Mouse (Mus musculus) G1E (cell line): Measurements from ENCODE around the gene Gm5129. TPM values are rescaled to one million over a fixed set of nuclear protein-coding genes. Genes with fewer than 3 reads are reported as not detected.
A peak's percentile ranks its signal among the peaks of the same experiment; 100 is the strongest.

Experiments
- ATAC-seq: 2 replicates; pipeline ENCODE4 v1.8.0; 2016; ENCODE audit warnings: mild to moderate bottlenecking; ENCODE audit not compliant: insufficient number of reproducible peaks, poor library complexity, low FRiP score, severe bottlenecking; ENCODE audit errors: extremely low read depth
- DNase-seq: peaks from one replicate; pipeline ENCODE4 v3.0.0; 2012; ENCODE audit warnings: low spot score
- H3K27me3 ChIP-seq: 2 replicates; pipeline ENCODE4 v1.6.1; 2012; ENCODE audit warnings: mild to moderate bottlenecking, low read length, inconsistent platforms; ENCODE audit not compliant: insufficient read depth
- H3K36me3 ChIP-seq: replicated peaks from 2 replicates; pipeline ENCODE3; 2012; ENCODE audit warnings: mild to moderate bottlenecking, inconsistent platforms
- H3K4me1 ChIP-seq: 2 replicates; pipeline ENCODE4 v1.6.1; 2012; ENCODE audit warnings: low read depth, low read length, inconsistent platforms, mixed read lengths; ENCODE audit not compliant: insufficient read depth
- H3K4me3 ChIP-seq: 2 replicates; pipeline ENCODE4 v1.5.1; 2012; ENCODE audit warnings: low read depth, mild to moderate bottlenecking, inconsistent platforms, low read length, moderate library complexity, mixed read lengths
- H3K9me3 ChIP-seq: replicated peaks from 2 replicates; pipeline ENCODE4 v1.6.1; 2012; ENCODE audit warnings: inconsistent platforms
- CTCF ChIP-seq: IDR thresholded peaks from 2 replicates; pipeline ENCODE4 v1.5.1; 2012; ENCODE audit warnings: low read depth, low read length, inconsistent platforms, mixed read lengths
- GATA1 ChIP-seq: IDR thresholded peaks from 2 replicates; pipeline ENCODE4 v1.6.1; 2012; ENCODE audit warnings: borderline replicate concordance, low read length, inconsistent platforms, mixed read lengths
- GATA2 ChIP-seq: IDR thresholded peaks from 2 replicates; pipeline ENCODE4 v1.6.1; 2012; ENCODE audit warnings: low read depth, low read length, inconsistent platforms, borderline replicate concordance
- POLR2AphosphoS5 ChIP-seq: IDR thresholded peaks from 2 replicates; pipeline ENCODE4 v1.6.1; 2012; ENCODE audit warnings: low read depth, low read length, inconsistent platforms; ENCODE audit not compliant: insufficient replicate concordance
- TAL1 ChIP-seq: conservative IDR thresholded peaks from 2 replicates; pipeline ENCODE4 v1.6.1; 2012; ENCODE audit warnings: low read depth, low read length, inconsistent platforms, mixed read lengths
- polyA plus RNA-seq: library from polyadenylated mRNA; stranded (reverse); fragments of >175 nt; gene quantifications from 2 replicates; pipeline ENCODE4 v1.2.3, GENCODE M21; 2012
- total RNA-seq, 2 experiments: library from RNA; stranded (forward) in 1 of 2; stranded (reverse) in 1 of 2; fragments of 200-1000 nt in 1 of 2; fragments of >200 nt in 1 of 2; fragmentation: Nextera tagmentation in 1 of 2; gene quantifications; 2 replicates each; pipeline ENCODE4 v1.2.3; 2014 to 2017

Gene Gm5129
- total and polyA plus RNA-seq, 3 experiments: 1.1 to 1.6 TPM; not detected in 1

- Histone ChIP-seq H3K4me3 (no peak overlapping the region), H3K9me3 (no peaks in the 10 kb centered on the region), H3K27me3 (no peaks in the 10 kb centered on the region), H3K36me3 (peaks cover 74% of the 10 kb centered on the region), H3K4me1 (peaks cover 19% of the 10 kb centered on the region)
- TF ChIP-seq POLR2AphosphoS5 (no peak), TAL1 (no peak), CTCF (no peak), GATA2 (no peak), GATA1 (no peak)
- ATAC-seq (no peak), DNase-seq (no peak)
These were observed 11.9 kb upstream of the Gm5129 start for GRCm38 (mm10) chr5:29747661-29748060.

GRCm38 (mm10) chr5:29741093-29741492 is 5.4 kb upstream of the Gm5129 start:
- no peak for ATAC-seq
- H3K4me1 ChIP-seq: peaks cover 37% of the 10 kb centered on the region

GRCm38 (mm10) chr5:29740651-29741050 is 4.9 kb upstream of the Gm5129 start:
- no peaks in the 10 kb centered on the region for H3K9me3 ChIP-seq
- peaks cover 34% of the 10 kb centered on the region for H3K4me1 ChIP-seq
- TF ChIP-seq GATA2: no peak
- no peak for TF ChIP-seq POLR2AphosphoS5
- no peak for TF ChIP-seq TAL1
- TF ChIP-seq CTCF: no peak
- TF ChIP-seq GATA1: no peak
- DNase-seq (no peak), ATAC-seq (no peak)
- H3K36me3 ChIP-seq: peaks cover 52% of the 10 kb centered on the region
- no peak overlapping the region for H3K4me3 ChIP-seq
- no peaks in the 10 kb centered on the region for H3K27me3 ChIP-seq

More at GRCm38 (mm10) chr5:29741093-29741492, 5.4 kb upstream of the Gm5129 start:
- H3K9me3 ChIP-seq: no peaks in the 10 kb centered on the region
- peaks cover 54% of the 10 kb centered on the region for H3K36me3 ChIP-seq
- DNase-seq: no peak
- H3K27me3 ChIP-seq: no peaks in the 10 kb centered on the region
- H3K4me3 ChIP-seq: no peak overlapping the region
- TF ChIP-seq TAL1 (no peak), GATA1 (no peak), GATA2 (no peak), CTCF (no peak), POLR2AphosphoS5 (no peak)

DNA sequence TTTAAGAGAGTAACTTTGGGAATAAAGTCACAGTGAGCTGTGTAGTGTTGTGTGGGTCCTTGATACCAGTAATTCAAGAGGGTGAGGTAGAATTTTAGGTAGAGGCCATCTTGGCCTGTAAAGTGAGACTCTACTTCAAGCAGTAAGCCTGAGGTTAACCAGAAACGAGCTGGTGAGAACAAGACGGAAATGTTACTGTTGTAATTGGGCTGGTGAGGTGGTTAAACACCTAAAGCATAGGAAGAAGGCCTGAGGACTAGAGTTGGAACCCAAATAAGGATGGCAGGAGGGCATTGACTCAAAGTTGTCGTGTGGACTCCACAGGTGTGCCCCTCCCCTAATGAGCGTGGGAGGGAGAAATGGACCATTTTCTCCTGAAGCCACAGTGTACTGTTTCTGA is 2.3 kb upstream of the Gm5129 start:
- no peaks in the 10 kb centered on the region for H3K9me3 ChIP-seq
- no peak for TF ChIP-seq POLR2AphosphoS5
- no peak for TF ChIP-seq CTCF
- TF ChIP-seq GATA1: no peak
- no peak for TF ChIP-seq TAL1
- no peak for TF ChIP-seq GATA2

DNA sequence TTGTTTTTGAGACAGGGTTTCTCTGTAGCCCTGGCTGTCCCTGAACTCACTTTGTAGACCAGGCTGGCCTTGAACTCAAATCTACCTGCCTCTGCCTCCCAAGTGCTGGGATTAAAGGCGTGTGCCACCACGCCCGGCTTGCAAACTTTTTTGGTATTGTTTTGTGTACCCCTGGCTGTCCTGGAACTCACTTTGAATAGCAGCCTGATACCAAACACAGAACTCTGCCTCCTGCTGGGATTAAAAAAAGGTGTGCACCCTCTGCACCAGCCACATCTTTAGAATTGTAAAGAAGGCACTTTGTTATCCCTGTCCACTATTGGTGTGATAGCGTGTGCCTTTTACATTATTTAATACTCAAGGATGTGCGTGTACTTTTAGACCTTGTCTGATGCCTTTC is 1.7 kb upstream of the Gm5129 start:
- Histone ChIP-seq H3K27me3 (no peaks in the 10 kb centered on the region), H3K36me3 (peaks cover 29% of the 10 kb centered on the region), H3K4me3 (peak overlapping the region; percentile 88; the same call in 1 of the 2 replicates), H3K9me3 (no peaks in the 10 kb centered on the region), H3K4me1 (peaks cover 41% of the 10 kb centered on the region)
- ATAC-seq (no peak), DNase-seq (no peak)
- no peak for TF ChIP-seq TAL1
- TF ChIP-seq POLR2AphosphoS5: no peak
- TF ChIP-seq GATA2: no peak
- TF ChIP-seq GATA1: no peak
- TF ChIP-seq CTCF: no peak

More for the DNA sequence above, 2.3 kb upstream of the Gm5129 start:
- ATAC-seq (no peak), DNase-seq (no peak)
- no peak overlapping the region; the same call in 1 of the 2 replicates for H3K4me3 ChIP-seq
- peaks cover 35% of the 10 kb centered on the region for H3K36me3 ChIP-seq
- no peaks in the 10 kb centered on the region for H3K27me3 ChIP-seq
- peaks cover 41% of the 10 kb centered on the region for H3K4me1 ChIP-seq

DNA sequence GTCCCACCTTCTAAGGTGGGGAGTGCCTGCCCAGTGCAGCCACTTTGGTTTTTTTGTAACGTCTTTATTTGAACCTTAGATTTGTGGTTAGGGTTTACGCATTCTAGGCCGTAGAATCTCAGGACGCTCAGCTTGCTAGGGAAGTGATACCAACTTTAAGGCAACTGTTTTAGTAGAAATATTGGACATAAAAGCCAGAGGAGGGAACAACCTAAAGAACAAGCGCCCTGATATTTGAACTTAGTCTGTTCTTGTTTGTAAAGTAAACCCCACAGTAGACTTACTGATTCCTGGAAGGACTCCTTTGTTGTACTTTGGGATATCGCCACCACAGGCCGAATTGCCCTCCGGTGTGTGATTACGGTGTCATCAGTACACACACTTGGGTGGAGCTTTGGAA is 1.2 kb upstream of the Gm5129 start:
- no peak for ATAC-seq
- Histone ChIP-seq H3K27me3 (no peaks in the 10 kb centered on the region; the same call in 1 of the 2 replicates), H3K4me3 (peak overlapping the region; percentile 88), H3K9me3 (no peaks in the 10 kb centered on the region), H3K36me3 (peaks cover 24% of the 10 kb centered on the region), H3K4me1 (peaks cover 41% of the 10 kb centered on the region)
- TF ChIP-seq GATA2 (no peak), CTCF (no peak), TAL1 (no peak), GATA1 (no peak), POLR2AphosphoS5 (no peak)
- DNase-seq: no peak
